Mouse (Mus musculus): ENCODE measurements at regions not wholly inside any gene's neighbourhood (a gene's known extent, or its start where the extent isn't known, plus 50 kb on each side); places are given as distances from the start of the nearest gene placed in this dataset.
A peak's percentile ranks its signal among the peaks of the same experiment; 100 is the strongest.

- H3K4me1 ChIP-seq, result no peaks in the 10 kb centered on the region
- 59% methylated on average over 4 of the region's 4 CpGs for WGBS
- H3K9ac ChIP-seq, result no peak overlapping the region
- H3K4me2 ChIP-seq, result no peak overlapping the region
- ATAC-seq (ENCODE audit: insufficient read depth, low FRiP score, low read depth), result no peak
- no peaks in the 10 kb centered on the region for H3K9me3 ChIP-seq
- no peaks in the 10 kb centered on the region for H3K36me3 ChIP-seq
- H3K27ac ChIP-seq, result peak overlapping the region; percentile 21; the same call in 1 of the 2 replicates
- no peaks in the 10 kb centered on the region for H3K27me3 ChIP-seq (replicated peaks)
- no peak overlapping the region for H3K4me3 ChIP-seq (replicated peaks)
Observed at GRCm38 (mm10) chr10:19126438-19126837, 111.0 kb upstream of the Tnfaip3 start.

DNA sequence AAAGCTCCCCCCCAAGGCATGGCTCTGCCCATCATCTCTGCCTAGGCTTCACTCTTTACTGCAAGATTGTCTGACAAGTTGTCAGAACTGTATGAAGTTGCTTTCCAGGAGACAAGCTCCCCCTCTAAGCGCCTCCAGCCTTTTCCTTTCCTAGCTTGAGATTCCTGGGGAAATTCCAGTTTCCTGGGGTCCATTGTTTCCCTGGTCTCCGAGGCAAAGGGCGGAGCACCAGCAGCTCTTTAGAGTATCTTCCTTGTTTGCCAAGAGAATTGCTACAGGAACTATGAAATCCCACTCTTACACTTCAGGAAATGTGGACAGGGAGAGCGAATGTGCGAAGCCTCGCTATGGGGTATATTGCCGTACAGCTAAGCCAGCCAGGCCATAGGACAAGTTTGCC, 108.2 kb upstream of the Tnfaip3 start:
- WGBS, result 72% methylated on average over 7 of the region's 7 CpGs
- no peak overlapping the region for H3K4me2 ChIP-seq
- no peaks in the 10 kb centered on the region for H3K27me3 ChIP-seq (replicated peaks)
- no peaks in the 10 kb centered on the region for H3K36me3 ChIP-seq
- no peak overlapping the region for H3K27ac ChIP-seq
- no peak overlapping the region for H3K9ac ChIP-seq
- H3K4me3 ChIP-seq (replicated peaks), result no peak overlapping the region
- H3K9me3 ChIP-seq, result no peaks in the 10 kb centered on the region
- ATAC-seq (ENCODE audit: insufficient read depth, low FRiP score, low read depth), result no peak
- no peaks in the 10 kb centered on the region for H3K4me1 ChIP-seq

- Histone ChIP-seq H3K4me3 (replicated peaks) (no peak overlapping the region), H3K4me2 (no peak overlapping the region), H3K36me3 (no peaks in the 10 kb centered on the region), H3K27me3 (replicated peaks) (no peaks in the 10 kb centered on the region), H3K9me3 (no peaks in the 10 kb centered on the region), H3K9ac (no peak overlapping the region), H3K4me1 (no peaks in the 10 kb centered on the region; the same call in 1 of the 2 replicates), H3K27ac (no peak overlapping the region)
- 49% methylated on average over 6 of the region's 6 CpGs for WGBS
- ATAC-seq (ENCODE audit: insufficient read depth, low FRiP score, low read depth), result no peak
Observed at GRCm38 (mm10) chr10:19122221-19122620, 106.8 kb upstream of the Tnfaip3 start.

GRCm38 (mm10) chr10:19119281-19120049, 104.0 kb upstream of the Tnfaip3 start:
- Histone ChIP-seq H3K27me3 (replicated peaks) (no peaks in the 10 kb centered on the region), H3K4me3 (replicated peaks) (no peak overlapping the region), H3K4me2 (no peak overlapping the region), H3K9ac (no peak overlapping the region), H3K4me1 (no peaks in the 10 kb centered on the region; the same call in 1 of the 2 replicates), H3K27ac (no peak overlapping the region), H3K36me3 (no peaks in the 10 kb centered on the region), H3K9me3 (no peaks in the 10 kb centered on the region)
- WGBS, result 63% methylated on average over 8 of the region's 8 CpGs
- ATAC-seq (ENCODE audit: insufficient read depth, low FRiP score, low read depth), result 0 out of 2 replicates have a peak, but pooled peaks have one; percentile 44

DNA sequence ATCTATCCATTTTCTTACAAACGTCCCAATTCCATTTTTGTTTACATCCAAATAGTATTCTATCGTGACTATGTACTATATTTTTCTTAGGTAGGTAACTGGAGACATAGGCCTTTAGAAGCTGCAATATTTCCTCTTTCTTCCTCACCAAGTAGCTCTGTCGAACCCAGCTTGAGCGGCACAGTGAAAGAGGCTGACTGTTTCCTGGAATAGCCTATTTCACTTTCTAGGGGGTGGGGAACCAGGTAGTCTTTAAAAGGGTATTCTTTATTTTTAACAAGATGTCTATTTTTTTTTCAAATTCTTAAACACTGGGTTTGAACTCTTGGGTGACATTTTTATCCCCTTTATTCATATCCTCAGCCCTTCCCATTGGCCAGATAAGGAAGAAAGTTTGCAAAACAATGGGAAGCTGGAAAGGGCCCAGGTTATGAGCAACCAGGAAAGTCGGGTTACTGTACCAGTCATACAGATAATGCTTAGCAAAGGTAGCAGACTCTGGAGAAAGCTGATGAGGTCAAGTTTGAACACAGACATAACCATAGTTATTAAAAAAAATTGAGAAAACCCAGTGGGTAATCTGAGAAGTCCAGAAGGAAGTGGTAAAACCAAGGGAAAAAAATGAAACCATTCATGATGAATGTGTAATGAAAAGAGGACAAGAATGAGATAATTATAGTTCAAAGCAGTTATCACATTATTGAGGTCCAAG, 103.3 kb upstream of the Tnfaip3 start:
- WGBS, result 66% methylated on average over 5 of the region's 5 CpGs
- no peak overlapping the region for H3K4me3 ChIP-seq (replicated peaks)
- ATAC-seq (ENCODE audit: insufficient read depth, low FRiP score, low read depth), result no peak
- H3K4me1 ChIP-seq, result no peaks in the 10 kb centered on the region; the same call in 1 of the 2 replicates
- no peaks in the 10 kb centered on the region for H3K9me3 ChIP-seq
- H3K9ac ChIP-seq, result no peak overlapping the region
- H3K36me3 ChIP-seq, result no peaks in the 10 kb centered on the region
- no peak overlapping the region for H3K27ac ChIP-seq
- H3K4me2 ChIP-seq, result no peak overlapping the region
- H3K27me3 ChIP-seq (replicated peaks), result no peaks in the 10 kb centered on the region

DNA sequence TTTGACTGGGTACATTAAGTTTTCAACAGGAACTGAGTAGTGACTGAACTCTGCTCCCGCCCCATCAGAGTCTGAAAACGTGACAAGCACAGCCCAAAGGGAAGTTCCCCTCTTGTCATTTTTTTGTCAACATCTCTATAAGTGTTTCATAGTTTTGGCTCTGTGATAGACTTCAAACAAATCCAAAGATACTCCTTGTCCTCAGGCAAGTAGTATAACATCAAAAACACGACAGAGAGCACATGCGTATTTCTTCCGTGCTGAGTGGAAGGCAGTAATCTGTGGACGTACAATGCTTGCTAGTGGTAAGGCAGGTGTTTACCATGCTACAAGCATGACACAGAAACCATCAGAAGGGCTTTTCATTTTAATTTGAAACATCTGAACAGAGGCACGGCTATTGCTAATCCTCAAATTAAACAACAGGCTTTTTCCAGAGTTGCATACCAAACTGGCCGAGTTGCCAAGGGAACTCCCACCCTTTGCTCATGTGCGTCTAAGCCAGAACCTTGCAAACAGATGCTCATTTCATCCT, 101.7 kb upstream of the Tnfaip3 start:
- no peak for ATAC-seq (ENCODE audit: insufficient read depth, low FRiP score, low read depth)
- no peak overlapping the region for H3K9ac ChIP-seq

DNA sequence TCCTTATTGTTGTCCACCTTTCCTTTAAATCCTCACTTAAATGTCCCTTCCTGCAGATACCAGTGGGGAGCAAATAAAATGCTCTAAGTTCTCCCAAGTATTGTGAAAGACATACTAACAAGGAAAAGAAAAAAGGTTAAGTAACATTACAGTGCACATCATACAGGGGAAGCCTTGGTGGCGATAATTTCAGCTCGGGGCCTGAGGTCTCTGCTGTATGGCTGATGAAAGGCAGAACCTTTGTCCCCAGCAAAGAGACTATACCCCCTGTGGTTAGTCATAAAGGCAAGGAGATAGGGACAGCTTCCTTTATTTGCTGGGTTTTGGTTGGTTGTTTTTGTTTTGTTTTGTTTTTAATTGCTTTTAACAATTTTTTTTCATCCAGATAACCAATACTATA, 97.0 kb upstream of the Tnfaip3 start:
- Histone ChIP-seq H3K27ac (no peak overlapping the region), H3K27me3 (replicated peaks) (no peaks in the 10 kb centered on the region), H3K4me3 (replicated peaks) (no peak overlapping the region), H3K4me1 (no peaks in the 10 kb centered on the region; the same call in 1 of the 2 replicates), H3K4me2 (no peak overlapping the region), H3K9ac (no peak overlapping the region), H3K9me3 (no peaks in the 10 kb centered on the region), H3K36me3 (no peaks in the 10 kb centered on the region)
- no peak for ATAC-seq (ENCODE audit: insufficient read depth, low FRiP score, low read depth)
- WGBS, result 70% methylated on average over 2 of the region's 2 CpGs

More for the DNA sequence above, 101.7 kb upstream of the Tnfaip3 start:
- Histone ChIP-seq H3K4me3 (replicated peaks) (no peak overlapping the region), H3K36me3 (no peaks in the 10 kb centered on the region), H3K4me2 (no peak overlapping the region), H3K27ac (no peak overlapping the region), H3K4me1 (no peaks in the 10 kb centered on the region; the same call in 1 of the 2 replicates), H3K27me3 (replicated peaks) (no peaks in the 10 kb centered on the region), H3K9me3 (no peaks in the 10 kb centered on the region)
- WGBS, result 50% methylated on average over 9 of the region's 9 CpGs

- no peak overlapping the region for H3K4me2 ChIP-seq
- 49% methylated on average over 6 of the region's 6 CpGs for WGBS
- ATAC-seq (ENCODE audit: insufficient read depth, low FRiP score, low read depth), result no peak
- no peak overlapping the region for H3K9ac ChIP-seq
- no peak overlapping the region for H3K27ac ChIP-seq
- H3K4me1 ChIP-seq, result no peaks in the 10 kb centered on the region
- no peaks in the 10 kb centered on the region for H3K36me3 ChIP-seq
- no peak overlapping the region for H3K4me3 ChIP-seq (replicated peaks)
- H3K9me3 ChIP-seq, result no peaks in the 10 kb centered on the region
- H3K27me3 ChIP-seq (replicated peaks), result no peaks in the 10 kb centered on the region
Observed at GRCm38 (mm10) chr10:19105231-19105681, 89.8 kb upstream of the Tnfaip3 start.

DNA sequence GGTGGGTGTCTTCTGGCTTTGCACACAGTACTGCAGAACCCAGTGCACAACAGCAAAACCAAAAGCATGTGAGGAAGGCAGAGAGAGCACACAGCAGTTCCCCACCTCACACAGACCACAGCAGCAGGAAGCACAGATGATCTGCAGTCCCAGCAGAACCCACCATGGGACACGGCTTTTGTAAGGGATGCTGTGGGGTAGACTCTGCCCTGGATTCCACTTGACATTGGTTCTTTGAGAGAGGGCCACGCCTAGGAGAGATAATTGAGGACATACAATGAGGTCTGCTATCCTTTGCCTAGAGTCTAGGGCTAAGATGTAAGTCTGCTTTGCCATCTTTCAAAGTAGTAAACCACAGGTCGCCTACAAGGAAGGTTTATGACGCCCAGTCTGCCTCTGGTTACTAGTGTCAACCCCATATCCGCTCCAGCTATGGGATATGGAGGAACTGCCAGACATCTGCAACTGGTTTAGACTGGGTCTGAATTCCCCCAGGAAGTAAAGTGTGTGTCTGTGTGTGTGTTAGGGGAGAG, 89.3 kb upstream of the Tnfaip3 start:
- Histone ChIP-seq H3K9me3 (no peaks in the 10 kb centered on the region), H3K9ac (no peak overlapping the region), H3K27me3 (replicated peaks) (no peaks in the 10 kb centered on the region), H3K27ac (no peak overlapping the region), H3K4me3 (replicated peaks) (no peak overlapping the region), H3K4me2 (no peak overlapping the region), H3K4me1 (no peaks in the 10 kb centered on the region), H3K36me3 (no peaks in the 10 kb centered on the region)
- no peak for ATAC-seq (ENCODE audit: insufficient read depth, low FRiP score, low read depth)
- WGBS, result 70% methylated on average over 5 of the region's 5 CpGs

DNA sequence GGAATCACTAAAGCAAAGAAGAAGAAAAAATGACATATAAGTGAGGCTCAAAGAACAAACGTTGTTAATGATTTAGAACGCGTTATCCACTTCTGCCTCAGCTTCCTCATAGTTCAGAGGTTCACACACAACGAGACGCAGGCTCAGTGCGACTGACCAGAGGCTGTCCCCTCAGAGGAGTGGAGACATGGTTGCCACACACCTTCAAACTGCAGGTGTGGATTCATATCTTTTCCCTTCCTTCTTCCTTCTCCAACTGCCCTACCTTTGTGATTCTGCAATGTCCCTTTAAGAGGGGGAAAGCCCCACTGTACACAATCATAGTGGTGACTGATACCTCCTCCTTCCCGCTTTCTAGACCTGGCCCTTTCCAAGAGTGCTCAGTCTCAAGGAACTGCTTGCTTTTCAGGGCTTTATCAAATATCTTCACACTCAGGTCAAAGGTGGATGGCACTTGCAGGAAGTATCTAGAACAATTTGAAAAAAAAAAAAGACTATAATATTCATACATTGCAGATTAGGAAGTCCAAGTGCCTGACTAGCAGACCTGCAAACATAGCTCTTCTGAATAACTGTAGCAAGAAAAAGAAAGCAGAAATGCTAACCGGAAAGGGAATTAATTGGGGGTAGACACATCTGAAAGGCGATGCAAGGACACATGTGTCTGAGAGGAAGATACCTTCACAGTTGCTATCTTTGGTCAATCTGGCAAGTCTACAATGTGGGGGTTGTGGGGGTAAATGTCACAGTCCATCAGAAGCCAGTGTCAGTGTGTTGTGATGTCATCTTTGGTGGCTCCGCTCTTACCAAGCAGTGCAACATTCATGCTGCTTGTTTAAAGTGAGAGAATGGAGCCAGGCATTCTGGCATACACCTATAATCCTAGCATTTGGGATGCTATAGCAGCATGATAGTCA, 84.2 kb upstream of the Tnfaip3 start:
- no peak overlapping the region for H3K27ac ChIP-seq
- no peak overlapping the region for H3K4me3 ChIP-seq (replicated peaks)
- WGBS, result 79% methylated on average over 10 of the region's 10 CpGs
- no peaks in the 10 kb centered on the region for H3K36me3 ChIP-seq
- ATAC-seq (ENCODE audit: insufficient read depth, low FRiP score, low read depth), result peak; percentile 60; the same call in 1 of the 2 replicates
- no peaks in the 10 kb centered on the region for H3K9me3 ChIP-seq
- no peak overlapping the region for H3K9ac ChIP-seq
- no peaks in the 10 kb centered on the region for H3K4me1 ChIP-seq
- H3K4me2 ChIP-seq, result no peak overlapping the region
- no peaks in the 10 kb centered on the region for H3K27me3 ChIP-seq (replicated peaks)

- ATAC-seq (ENCODE audit: insufficient read depth, low FRiP score, low read depth), result no peak
Observed at GRCm38 (mm10) chr10:19094297-19094696, 78.8 kb upstream of the Tnfaip3 start.

More at GRCm38 (mm10) chr10:19094297-19094696, 78.8 kb upstream of the Tnfaip3 start:
- Histone ChIP-seq H3K9me3 (no peaks in the 10 kb centered on the region), H3K4me2 (no peak overlapping the region), H3K4me3 (replicated peaks) (no peak overlapping the region), H3K9ac (no peak overlapping the region), H3K27me3 (replicated peaks) (no peaks in the 10 kb centered on the region), H3K36me3 (no peaks in the 10 kb centered on the region), H3K4me1 (no peaks in the 10 kb centered on the region), H3K27ac (no peak overlapping the region)
- WGBS, result 45% methylated on average over 8 of the region's 8 CpGs

Measured in stomach, embryonic 15.5 days (tissue).